Mouse (Mus musculus): ENCODE data around the gene Rcbtb2.

DNA sequence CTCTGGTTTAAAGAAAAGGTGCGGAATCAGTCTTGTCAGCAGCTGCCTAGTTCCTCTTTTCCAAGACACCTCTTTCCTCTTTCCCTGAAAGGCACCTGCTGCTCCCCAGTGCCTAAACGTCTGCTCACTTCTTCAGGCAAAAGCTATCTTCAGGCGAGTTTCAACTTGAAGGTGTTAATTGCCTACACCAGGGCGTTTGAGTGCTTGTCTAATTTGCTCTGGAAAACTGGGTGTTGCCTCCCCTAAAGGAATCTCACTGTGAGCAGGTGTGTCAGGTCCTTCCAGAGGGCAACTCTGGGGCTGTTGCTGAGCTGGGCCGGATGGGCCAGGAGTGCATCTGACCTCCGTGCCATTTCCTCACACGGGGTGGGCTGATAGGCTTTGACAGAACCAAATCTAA, 15.5 kb upstream of the Rcbtb2 start:
- TF ChIP-seq GATA1 (IDR thresholded peaks at IDR 0.05; ENCODE audit: low read length) (no peak), TAL1 (IDR thresholded peaks at IDR 0.05; ENCODE audit: low read length) (no peak)

All from erythroblast, embryonic 14.5 days (primary cell).